Mouse (Mus musculus): ENCODE data around the gene Gm49388. TPM values are rescaled to one million over a fixed set of nuclear protein-coding genes. Genes with fewer than 3 reads are reported as not detected.
"Not testable (repeated sequence)": the region's sequence is repeated elsewhere in the genome, so short reads cannot be mapped to it uniquely, and the experiment has no call there.

Gene Gm49388
- polyA plus RNA-seq, 1 experiment from 2014 or later: not detected

DNA sequence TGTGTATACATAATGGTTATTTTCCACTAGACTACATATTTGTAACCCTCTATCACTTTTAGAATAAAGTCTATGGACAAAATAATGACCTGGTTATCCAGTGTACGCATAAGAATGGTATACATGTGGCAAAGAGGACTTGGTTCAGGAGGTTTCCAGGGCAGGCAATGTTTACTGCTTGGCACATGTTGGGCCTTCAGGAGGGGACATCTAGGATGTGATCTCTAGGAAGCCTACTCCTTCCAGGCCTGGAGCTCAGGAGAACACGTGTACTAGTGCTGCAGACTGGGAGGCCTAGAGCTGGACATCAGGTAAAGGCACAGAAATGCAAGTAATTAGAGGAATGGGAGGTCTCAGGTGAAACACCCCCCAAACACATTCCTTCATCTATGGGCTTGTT, 50.1 kb downstream of the Gm49388 start:
- Histone ChIP-seq H3K27ac (no peak overlapping the region), H3K4me2 (no peak overlapping the region), H3K27me3 (no peaks in the 10 kb centered on the region), H3K4me3 (no peak overlapping the region), H3K9ac (no peak overlapping the region), H3K9me3 (no peaks in the 10 kb centered on the region), H3K4me1 (peaks cover 1% of the 10 kb centered on the region; the same call in 1 of the 2 replicates), H3K36me3 (no peaks in the 10 kb centered on the region)
- no peak for ATAC-seq (ENCODE audit: borderline replicate concordance, extremely low read depth, low FRiP score, low TSS enrichment)
- 67% methylated on average over 2 of the region's 2 CpGs for WGBS

DNA sequence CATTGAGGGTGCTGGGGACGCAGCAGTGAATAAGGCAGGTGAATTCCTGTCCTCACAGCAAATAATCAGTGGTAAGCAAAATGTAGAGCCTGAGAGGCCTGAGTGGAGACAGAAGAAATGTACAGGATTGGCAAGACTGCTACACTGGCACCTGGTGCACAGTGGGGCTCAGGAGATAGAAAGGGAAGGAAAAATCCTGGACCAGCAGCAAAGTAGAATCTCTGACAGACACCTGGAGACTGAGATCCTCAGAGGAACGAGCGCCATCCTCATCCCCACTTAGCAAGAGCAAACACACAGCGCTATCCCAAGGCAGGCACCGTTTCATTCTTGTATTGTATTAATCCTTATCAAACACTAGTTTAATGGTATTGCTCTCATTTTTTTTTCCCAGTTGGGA, 52.1 kb downstream of the Gm49388 start:
- H3K4me2 ChIP-seq: no peak overlapping the region
- 90% methylated on average over 5 of the region's 5 CpGs for WGBS
- no peaks in the 10 kb centered on the region for H3K9me3 ChIP-seq
- no peak for ATAC-seq (ENCODE audit: borderline replicate concordance, extremely low read depth, low FRiP score, low TSS enrichment)
- no peak overlapping the region for H3K4me3 ChIP-seq
- H3K4me1 ChIP-seq: peaks cover 9% of the 10 kb centered on the region
- no peak overlapping the region for H3K9ac ChIP-seq
- H3K27ac ChIP-seq: no peak overlapping the region
- no peaks in the 10 kb centered on the region for H3K27me3 ChIP-seq
- H3K36me3 ChIP-seq: no peaks in the 10 kb centered on the region

- not testable (repeated sequence) for H3K4me3 ChIP-seq; H3K36me3 ChIP-seq; H3K9ac ChIP-seq; H3K27ac ChIP-seq; H3K9me3 ChIP-seq; H3K4me2 ChIP-seq; ATAC-seq (ENCODE audit: borderline replicate concordance, extremely low read depth, low FRiP score, low TSS enrichment); H3K27me3 ChIP-seq
- WGBS: 80% methylated on average over 4 of the region's 4 CpGs
- peaks cover 13% of the 10 kb centered on the region for H3K4me1 ChIP-seq
These were observed 52.5 kb downstream of the Gm49388 start for GRCm38 (mm10) chr7:127837878-127838277.

DNA sequence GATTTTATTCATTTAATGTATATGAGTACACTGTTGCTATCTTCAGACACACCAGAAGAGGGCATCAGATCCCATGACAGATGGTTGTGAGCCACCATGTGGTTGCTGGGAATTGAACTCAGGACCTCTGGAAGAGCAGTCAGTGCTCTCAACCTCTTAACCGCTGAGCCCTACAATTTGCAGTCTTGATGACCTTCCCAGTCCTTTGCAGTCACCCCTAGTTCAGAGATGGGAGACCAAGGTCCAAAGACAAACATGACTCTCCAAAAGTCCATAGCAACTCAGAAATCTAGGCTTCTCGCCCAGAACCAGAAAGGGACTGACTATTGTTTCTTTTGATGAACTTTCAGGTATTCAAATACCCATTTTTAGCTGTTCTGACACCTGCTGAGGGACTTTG, 54.6 kb downstream of the Gm49388 start:
- Histone ChIP-seq H3K4me1 (peaks cover 15% of the 10 kb centered on the region), H3K4me2 (peak overlapping the region; percentile 82; the same call in 1 of the 2 replicates), H3K36me3 (peaks cover 16% of the 10 kb centered on the region)
- not testable (repeated sequence) for H3K4me3 ChIP-seq; H3K9ac ChIP-seq; H3K27ac ChIP-seq; ATAC-seq (ENCODE audit: borderline replicate concordance, extremely low read depth, low FRiP score, low TSS enrichment); H3K27me3 ChIP-seq; H3K9me3 ChIP-seq
- WGBS: 65% methylated on average over 2 of the region's 2 CpGs

- Histone ChIP-seq H3K36me3 (peaks cover 16% of the 10 kb centered on the region), H3K9me3 (no peaks in the 10 kb centered on the region), H3K4me3 (peak overlapping the region; percentile 82), H3K9ac (peak overlapping the region; percentile 76), H3K27ac (peak overlapping the region; percentile 92), H3K4me2 (peak overlapping the region; percentile 82), H3K4me1 (peaks cover 15% of the 10 kb centered on the region), H3K27me3 (no peaks in the 10 kb centered on the region)
- ATAC-seq (ENCODE audit: borderline replicate concordance, extremely low read depth, low FRiP score, low TSS enrichment): no peak
- WGBS: 2% methylated on average over 15 of the region's 15 CpGs
These were observed 55.5 kb downstream of the Gm49388 start for GRCm38 (mm10) chr7:127840886-127841285.

DNA sequence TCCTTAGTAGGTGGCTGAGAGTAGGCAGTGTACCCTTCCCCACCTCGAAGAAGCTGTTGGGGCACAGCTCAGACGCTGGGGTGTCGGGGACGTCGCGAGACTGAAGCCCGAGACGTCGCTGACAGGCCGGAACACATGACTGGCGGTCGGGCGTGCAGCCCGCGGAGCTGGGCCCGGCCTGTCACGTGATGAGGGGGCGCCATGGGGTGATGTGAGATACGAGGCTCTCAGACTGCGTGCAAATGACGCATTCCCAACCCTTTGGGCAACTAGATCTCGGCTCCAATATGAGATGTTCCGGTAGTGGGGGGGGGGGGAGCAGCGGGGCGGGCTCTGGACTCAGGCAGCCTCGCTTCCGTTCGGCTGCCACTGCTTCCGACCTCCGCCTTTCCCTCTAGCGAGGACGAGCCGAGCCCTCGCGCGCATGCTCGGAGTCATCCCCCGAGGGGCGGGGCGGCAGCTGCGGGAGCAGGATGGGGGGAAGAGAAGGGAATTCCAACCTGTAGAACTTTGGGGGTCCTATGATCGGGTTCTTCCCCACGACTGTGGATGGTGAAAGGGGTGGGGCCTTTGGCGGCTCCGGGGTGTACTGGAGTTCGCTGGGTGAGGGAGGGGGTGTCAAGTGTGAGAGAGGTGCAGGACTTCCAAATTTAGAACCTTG, 56.1 kb downstream of the Gm49388 start:
- ATAC-seq (ENCODE audit: borderline replicate concordance, extremely low read depth, low FRiP score, low TSS enrichment): peak; percentile 95
- Histone ChIP-seq H3K36me3 (peaks cover 21% of the 10 kb centered on the region), H3K9ac (peak overlapping the region; percentile 76), H3K27me3 (no peaks in the 10 kb centered on the region), H3K4me1 (peaks cover 15% of the 10 kb centered on the region), H3K9me3 (no peaks in the 10 kb centered on the region), H3K4me3 (peak overlapping the region; percentile 82), H3K4me2 (peak overlapping the region; percentile 82), H3K27ac (peak overlapping the region; percentile 92)
- under 1% methylated on average over 46 of the region's 46 CpGs for WGBS

DNA sequence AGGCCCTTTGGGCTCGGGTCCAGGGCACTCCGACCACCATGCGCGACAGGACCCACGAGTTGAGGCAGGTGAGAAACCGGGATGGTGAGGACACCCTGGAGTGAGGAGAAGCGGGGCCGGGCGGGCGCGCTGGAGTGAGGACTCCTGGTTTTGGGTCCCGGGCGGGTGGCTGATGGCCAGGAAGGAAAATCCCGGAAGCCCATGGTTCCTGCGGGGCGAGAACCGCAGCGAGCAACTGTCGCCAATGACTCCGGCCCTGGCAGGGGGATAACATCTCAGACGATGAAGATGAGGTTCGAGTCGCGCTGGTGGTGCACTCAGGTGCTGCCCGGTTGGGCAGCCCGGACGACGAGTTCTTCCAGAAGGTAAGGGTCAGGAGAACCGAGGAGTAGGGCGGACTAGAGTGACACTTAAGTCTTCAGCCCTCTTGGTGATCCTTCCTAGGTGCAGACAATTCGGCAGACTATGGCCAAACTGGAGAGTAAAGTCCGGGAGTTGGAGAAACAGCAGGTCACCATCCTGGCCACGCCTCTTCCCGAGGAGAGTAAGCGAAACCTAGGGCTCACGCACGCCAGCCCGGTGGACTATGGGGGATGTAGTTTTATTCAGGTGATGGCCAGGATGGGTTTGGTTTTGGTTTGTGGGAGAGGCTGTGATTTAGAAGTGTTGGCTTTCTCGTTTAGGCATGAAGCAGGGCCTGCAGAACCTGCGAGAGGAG, 56.8 kb downstream of the Gm49388 start:
- 1% methylated on average over 40 of the region's 40 CpGs for WGBS
- H3K4me2 ChIP-seq: peak overlapping the region; percentile 82
- no peaks in the 10 kb centered on the region for H3K9me3 ChIP-seq
- peak overlapping the region; percentile 76 for H3K9ac ChIP-seq
- H3K4me1 ChIP-seq: peaks cover 15% of the 10 kb centered on the region
- H3K4me3 ChIP-seq: peak overlapping the region; percentile 82
- no peaks in the 10 kb centered on the region for H3K27me3 ChIP-seq
- peak; percentile 38 for ATAC-seq (ENCODE audit: borderline replicate concordance, extremely low read depth, low FRiP score, low TSS enrichment)
- H3K36me3 ChIP-seq: peaks cover 27% of the 10 kb centered on the region
- peak overlapping the region; percentile 92 for H3K27ac ChIP-seq

GRCm38 (mm10) chr7:127849973-127850875, 64.8 kb downstream of the Gm49388 start:
- H3K9me3 ChIP-seq: no peaks in the 10 kb centered on the region
- H3K4me1 ChIP-seq: no peaks in the 10 kb centered on the region
- H3K27ac ChIP-seq: no peak overlapping the region
- H3K9ac ChIP-seq: no peak overlapping the region
- no peak for ATAC-seq (ENCODE audit: borderline replicate concordance, extremely low read depth, low FRiP score, low TSS enrichment)
- H3K36me3 ChIP-seq: peaks cover 16% of the 10 kb centered on the region; the same call in 1 of the 2 replicates
- WGBS: 68% methylated on average over 6 of the region's 6 CpGs
- no peak overlapping the region for H3K4me2 ChIP-seq
- H3K27me3 ChIP-seq: no peaks in the 10 kb centered on the region
- no peak overlapping the region for H3K4me3 ChIP-seq

DNA sequence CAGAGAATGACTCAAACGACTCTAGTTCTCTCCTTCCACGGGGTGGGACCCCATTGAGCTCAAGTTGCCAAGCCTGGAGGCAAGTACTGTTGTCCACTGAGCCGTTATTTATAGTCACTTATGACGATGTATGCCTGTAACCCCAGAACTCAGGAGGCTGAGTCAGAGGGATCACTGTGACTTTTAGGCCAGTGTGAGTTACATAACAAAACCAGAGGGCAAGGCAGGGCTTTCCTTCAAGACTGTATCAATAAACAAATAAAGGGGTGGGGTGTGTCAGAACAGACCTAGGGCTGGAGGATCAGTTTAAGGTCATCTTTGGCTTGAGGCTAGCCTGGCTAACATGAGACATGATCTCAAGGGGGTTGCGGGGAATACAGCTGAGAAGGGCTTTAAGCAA, 65.5 kb downstream of the Gm49388 start:
- 52% methylated on average over 5 of the region's 5 CpGs for WGBS
- Histone ChIP-seq H3K4me2 (no peak overlapping the region), H3K9me3 (no peaks in the 10 kb centered on the region), H3K27ac (no peak overlapping the region), H3K36me3 (peaks cover 16% of the 10 kb centered on the region; the same call in 1 of the 2 replicates), H3K4me3 (no peak overlapping the region), H3K9ac (no peak overlapping the region), H3K27me3 (no peaks in the 10 kb centered on the region), H3K4me1 (no peaks in the 10 kb centered on the region)
- no peak for ATAC-seq (ENCODE audit: borderline replicate concordance, extremely low read depth, low FRiP score, low TSS enrichment)
